Mouse (Mus musculus) MEL-GATA-1-ER (cell line): ENCODE results near the gene Specc1l.

Source experiments
- DNase-seq: peaks from one replicate; pipeline ENCODE4 v3.0.0-alpha.2; 2012; ENCODE audit warnings: low read depth; ENCODE audit errors: extremely low read depth

Gene Specc1l

DNA sequence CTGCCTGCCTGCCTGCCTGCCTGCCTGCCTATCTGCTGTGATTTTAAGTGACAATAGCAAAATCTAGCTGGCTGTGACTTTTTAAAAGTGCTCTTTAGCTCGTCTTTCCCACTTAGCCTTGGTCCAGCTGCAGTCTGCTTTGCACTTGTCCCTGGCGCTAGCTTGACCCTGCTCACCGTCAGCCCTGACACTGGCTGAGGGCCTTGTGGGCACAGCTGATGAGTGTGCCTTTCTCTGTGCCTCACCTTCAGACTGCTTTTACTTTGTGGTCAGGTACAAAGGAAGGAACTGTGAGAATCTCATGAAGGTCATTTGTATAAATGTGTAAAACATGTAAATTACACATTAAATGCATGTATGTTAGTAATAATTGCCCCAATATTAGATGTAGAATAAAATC is 12.3 kb downstream of the Specc1l start:
- DNase-seq = no peak

GRCm38 (mm10) chr10:75224630-75225029 is 12.8 kb downstream of the Specc1l start:
- no peak for DNase-seq

- no peak for DNase-seq
Observed at GRCm38 (mm10) chr10:75227381-75227780, 15.5 kb downstream of the Specc1l start.

GRCm38 (mm10) chr10:75230572-75230971 is 18.7 kb downstream of the Specc1l start:
- DNase-seq = no peak

GRCm38 (mm10) chr10:75231876-75232275 is 20.0 kb downstream of the Specc1l start:
- no peak for DNase-seq

DNA sequence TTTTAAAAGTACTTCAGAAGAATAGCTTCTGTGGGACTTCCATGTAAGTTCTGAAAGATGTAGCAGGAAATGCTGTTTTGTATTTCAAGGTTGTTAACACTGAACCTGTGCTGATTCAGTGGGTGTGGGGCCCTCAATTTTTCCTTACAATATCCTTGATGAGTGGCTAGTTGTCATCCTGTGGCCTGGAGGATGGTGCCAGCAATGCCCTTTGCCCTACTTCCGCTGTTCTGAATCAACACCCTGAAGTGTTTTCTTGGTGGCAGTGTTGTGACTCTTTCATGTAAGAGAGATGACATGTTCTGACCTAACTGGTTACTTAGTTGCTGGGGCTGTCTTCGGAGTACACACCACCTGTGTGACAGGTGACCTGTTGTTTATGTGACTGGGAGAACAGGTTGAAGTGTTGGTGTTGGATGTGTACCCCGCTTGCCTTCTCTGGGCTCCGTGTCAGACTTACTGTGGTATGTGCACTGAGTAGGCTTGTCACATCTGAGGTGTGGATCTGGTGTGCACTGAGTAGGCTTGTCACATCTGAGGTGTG is 20.8 kb downstream of the Specc1l start:
- no peak for DNase-seq

- no peak for DNase-seq
Observed at GRCm38 (mm10) chr10:75233489-75233888, 21.6 kb downstream of the Specc1l start.

GRCm38 (mm10) chr10:75235726-75236125 is 23.9 kb downstream of the Specc1l start:
- DNase-seq = no peak

- no peak for DNase-seq
Observed at GRCm38 (mm10) chr10:75236156-75236555, 24.3 kb downstream of the Specc1l start.

GRCm38 (mm10) chr10:75237166-75237565 is 25.3 kb downstream of the Specc1l start:
- DNase-seq = no peak

DNA sequence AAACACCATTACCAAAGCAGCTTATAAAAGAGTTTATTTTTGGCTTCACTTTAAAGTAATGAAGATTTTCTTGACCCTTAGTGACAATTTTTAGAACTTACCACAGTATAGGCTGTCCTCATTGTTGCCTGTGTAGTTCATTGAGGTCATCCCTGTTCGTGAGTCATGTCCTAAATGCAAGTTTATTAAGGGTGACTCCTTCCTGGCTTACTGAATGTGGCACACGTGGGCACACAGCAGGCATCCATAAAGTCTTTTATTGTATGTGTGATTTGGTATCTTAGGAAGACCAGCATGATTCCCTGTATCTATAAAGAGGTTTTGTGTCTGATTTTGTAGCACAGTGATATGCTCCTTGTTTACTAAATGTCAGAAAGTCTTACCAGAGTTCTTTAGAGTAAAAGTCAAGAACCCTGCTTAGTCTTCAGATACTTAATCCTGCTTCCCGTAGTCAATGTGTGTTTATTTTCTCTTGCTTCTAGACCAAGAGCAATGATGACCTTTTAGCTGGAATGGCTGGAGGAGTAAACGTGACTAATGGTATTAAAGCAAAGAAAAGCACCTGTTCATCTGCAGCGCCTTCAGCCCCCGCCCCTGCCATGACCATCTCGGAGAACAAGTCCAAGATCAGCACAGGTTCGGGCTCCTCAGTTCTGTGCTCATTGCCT is 28.8 kb downstream of the Specc1l start:
- no peak for DNase-seq

DNA sequence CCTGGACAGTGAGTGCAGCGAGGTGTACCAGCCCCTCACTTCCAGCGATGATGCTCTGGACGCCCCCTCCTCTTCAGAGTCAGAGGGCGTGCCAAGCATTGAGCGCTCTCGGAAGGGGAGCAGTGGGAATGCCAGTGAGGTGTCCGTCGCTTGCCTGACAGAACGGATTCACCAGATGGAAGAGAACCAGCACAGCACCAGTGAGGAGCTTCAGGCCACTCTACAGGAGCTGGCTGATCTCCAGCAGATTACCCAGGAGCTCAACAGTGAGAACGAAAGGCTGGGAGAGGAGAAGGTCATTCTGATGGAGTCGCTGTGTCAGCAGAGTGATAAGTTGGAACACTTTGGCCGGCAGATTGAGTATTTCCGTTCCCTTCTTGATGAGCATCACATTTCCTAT is 33.9 kb downstream of the Specc1l start:
- DNase-seq = no peak

DNA sequence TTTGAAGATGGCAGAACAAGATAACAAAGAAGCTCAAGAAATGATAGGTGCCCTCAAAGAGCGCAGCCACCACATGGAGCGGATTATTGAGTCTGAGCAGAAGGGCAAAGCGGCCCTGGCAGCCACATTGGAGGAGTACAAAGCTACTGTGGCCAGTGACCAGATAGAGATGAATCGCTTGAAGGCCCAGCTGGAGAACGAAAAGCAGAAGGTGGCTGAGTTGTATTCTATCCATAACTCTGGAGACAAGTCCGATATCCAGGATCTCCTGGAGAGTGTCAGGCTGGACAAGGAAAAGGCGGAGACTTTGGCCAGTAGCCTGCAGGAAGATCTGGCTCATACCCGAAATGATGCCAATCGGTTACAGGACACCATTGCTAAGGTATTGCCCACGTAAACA is 34.5 kb downstream of the Specc1l start:
- DNase-seq = no peak

- no peak for DNase-seq
Observed at GRCm38 (mm10) chr10:75251011-75251410, 39.1 kb downstream of the Specc1l start.

DNA sequence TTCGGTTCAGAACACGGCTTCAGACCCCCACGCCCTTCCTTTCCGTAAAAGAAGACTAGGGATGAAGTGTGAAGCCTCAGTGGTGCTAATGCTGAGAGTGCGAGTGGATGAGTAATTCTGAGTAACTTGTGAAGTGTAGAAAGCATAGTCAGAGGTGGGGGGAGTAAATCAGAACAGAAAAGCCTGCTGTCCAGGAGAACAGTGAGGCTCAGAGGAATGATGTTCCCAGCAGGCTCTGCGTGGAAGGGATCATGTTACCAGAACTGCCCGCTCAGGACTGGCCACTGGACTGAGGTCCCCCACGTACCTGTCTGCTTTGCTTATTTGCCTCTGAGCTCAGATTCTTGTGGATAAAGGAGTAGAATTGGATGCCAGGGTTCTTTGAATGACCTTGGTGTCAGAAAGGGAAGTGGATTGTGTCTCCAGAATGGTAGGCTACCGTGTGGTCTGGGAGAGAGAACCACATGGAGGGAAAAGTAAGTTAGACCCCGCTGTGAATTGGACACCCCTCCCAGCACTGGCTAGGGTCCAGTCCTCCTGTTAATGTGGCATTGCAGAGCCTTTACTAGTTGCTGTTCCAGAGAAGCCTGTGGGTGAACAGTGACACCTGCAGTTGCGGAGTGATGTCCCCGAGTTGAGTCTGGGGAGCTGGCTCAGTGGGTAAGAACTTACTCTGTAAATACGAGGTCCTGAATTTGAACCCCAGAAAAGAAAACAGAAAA is 40.6 kb downstream of the Specc1l start:
- DNase-seq = no peak

- DNase-seq = peak; percentile 46
Observed at GRCm38 (mm10) chr10:75255091-75255490, 43.2 kb downstream of the Specc1l start.

DNA sequence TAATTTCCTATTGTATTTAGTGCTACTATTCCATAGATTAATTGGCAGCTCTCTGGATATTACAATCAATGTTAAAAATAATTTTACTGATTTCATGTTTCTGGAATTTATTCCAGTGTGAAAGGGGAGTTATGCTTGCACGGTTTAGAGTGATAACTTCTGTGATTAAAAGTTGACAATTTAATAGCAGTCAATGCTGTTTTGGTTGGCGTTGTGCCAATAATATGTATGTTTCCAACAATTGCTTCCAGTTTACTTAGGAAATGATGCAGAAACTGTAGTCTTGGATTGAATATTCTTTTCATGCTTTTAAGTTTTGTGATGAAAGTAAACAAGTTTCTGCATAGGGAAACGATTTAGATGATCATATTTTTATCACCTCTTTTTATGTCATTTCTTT is 45.5 kb downstream of the Specc1l start:
- no peak for DNase-seq

DNA sequence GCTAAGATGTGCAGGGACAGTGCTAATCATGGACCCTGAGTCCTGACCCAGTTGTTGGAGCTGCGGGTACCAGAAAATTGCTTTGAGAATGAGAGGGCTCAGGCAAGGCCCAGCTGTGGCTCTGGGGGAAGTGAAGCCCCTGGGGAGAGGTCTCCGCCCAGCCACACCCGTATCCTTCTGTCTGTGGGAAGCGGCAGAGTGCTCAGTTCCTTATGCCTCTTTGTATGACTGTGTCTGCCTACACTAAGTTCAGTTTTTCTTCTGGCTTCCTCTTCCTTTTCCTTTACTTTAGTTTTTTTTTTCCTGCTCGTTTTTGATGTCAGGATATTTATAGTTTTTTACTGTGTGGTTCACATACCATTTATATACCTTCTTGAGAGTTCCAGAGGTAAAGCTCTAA is 46.4 kb downstream of the Specc1l start:
- no peak for DNase-seq

- no peak for DNase-seq
Observed at GRCm38 (mm10) chr10:75261268-75261667, 49.4 kb downstream of the Specc1l start.

DNA sequence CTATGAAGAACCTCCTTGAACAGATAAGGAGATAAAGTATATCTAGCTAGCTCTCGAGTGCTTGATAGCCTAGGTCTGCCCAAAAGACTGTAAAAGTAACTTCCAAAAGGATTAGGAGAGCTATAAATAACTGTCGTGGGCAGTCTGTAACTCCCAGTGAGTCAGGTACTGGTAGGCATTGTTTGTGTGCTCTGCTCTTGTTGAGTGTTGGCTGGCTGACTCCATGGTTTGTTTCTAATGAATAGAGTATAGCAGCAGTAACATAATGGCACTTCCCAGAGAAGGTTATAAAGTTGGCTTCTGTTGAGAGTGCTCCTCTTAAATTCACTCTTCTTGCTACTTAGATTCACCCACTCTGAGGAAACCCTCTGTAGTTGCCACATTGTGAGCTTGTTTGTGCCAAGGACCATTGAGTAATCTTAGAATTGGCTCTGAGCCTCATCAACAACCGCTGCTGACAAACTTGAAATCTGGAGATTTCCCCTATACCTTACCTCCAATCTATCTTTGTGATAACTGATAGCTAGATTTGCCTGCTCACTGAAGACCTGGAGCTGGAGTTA is 53.2 kb downstream of the Specc1l start:
- DNase-seq = no peak

DNA sequence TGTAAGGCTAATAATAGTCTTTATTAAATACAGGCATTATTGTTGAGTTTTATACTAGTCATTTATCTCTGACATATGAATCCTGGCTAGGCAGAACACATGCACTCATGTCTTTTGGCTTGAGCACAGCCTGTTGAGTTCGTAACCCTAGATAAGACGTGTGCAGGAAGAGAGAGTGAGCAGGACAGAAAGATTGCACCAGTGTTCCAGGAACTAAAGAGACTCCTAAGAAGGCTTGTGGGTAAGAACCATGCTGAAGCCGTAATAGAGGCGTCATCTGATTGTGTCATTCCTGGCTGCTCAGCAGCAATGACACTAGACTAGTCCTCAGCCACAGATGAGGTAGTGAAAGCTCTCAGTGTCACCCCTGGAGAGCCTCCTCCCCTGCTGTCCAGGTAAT is 61.1 kb downstream of the Specc1l start:
- DNase-seq = peak; percentile 73

GRCm38 (mm10) chr10:75276427-75277013 is 64.6 kb downstream of the Specc1l start:
- DNase-seq = no peak
